ENCODE assay signal across 7 mouse cellular contexts in the genomic region with DNA sequence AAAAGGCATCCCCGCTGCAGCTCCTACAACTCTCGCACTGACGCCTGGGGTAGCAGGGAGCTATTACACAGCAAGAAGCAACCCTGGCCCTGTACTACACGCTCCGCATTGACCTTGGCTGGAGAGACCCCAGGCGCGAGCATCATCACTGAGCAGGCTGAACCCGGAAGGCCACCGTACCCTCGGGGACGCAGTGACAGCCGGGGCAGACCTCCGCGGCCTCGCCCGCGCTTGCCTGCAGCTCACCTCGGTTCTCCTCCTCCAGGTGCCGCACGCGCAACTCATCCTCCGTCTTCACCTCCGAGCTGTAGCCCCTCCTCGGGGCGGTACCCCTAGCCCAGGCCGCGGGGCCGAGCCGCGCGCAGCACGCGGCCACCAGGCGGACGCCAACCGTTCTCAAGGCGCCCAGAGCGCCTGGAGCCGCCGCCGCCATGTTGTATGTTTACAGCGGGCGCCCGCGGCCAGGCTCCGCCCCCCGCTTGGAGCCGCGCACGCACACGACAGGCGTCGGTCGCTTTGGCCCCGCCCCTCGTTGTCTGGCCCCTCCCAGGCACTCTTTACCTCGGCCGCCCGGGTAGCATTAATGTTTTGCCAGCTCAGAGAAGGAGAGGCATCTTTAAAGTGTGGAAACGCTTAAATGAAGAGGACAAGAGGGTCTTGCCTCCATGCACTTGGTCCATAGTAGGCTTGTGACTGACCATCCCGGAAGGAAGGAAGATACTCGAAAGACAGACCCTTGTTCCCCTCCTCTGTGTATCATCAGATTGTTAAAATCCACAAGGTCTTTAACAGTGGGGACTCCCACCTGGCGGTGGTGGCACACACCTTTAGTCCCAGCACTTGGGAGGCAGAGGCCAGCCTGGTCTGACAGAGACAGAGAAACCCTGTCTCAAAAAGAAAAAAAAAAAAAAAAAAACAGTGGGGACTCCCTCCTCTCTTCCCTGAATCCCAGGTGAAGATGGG. TPM values are rescaled to one million over a fixed set of nuclear protein-coding genes. Genes with fewer than 3 reads are reported as not detected.
DNase-seq lines count a peak whose midpoint lies in the region; ATAC-seq and TF ChIP-seq lines count a peak whose summit lies in the region.

A gene (minus strand): TSS at position 473 of the 963 bp plus-strand sequence.

- peak within 1 kb of the TSS; percentile 77 for H3K9ac ChIP-seq in intestine, embryonic 14.5 days (ENCODE audit: low read length)
- peak within 1 kb of the TSS; percentile 74 for H3K9ac ChIP-seq in midbrain, embryonic 12.5 days (replicated peaks)

- H3K4me2 ChIP-seq in intestine, embryonic 14.5 days (ENCODE audit: low read length), result peak within 1 kb of the TSS; percentile 52
- peak within 1 kb of the TSS; percentile 66 for H3K4me2 ChIP-seq in midbrain, embryonic 12.5 days (replicated peaks)

- no peaks in the 10 kb centered on the region for H3K27me3 ChIP-seq in intestine, embryonic 14.5 days (replicated peaks; ENCODE audit: control insufficient read depth, insufficient read depth, low read length)
- H3K27me3 ChIP-seq in midbrain, embryonic 12.5 days, result 0 out of 2 replicates have a peak, but pooled peaks cover 2% of the 10 kb centered on the region
- H3K27me3 ChIP-seq in small intestine, adult 2 months (ENCODE audit: control insufficient read depth, insufficient read depth, low read length), result no peaks in the 10 kb centered on the region

- intact Hi-C loops in left cerebral cortex, postnatal 4 days (cut with DNase I), result no loop called here

- peak; percentile 95 for ATAC-seq in intestine, embryonic 14.5 days (replicated peaks; ENCODE audit: low FRiP score, low TSS enrichment, low read depth)
- peak; percentile 97 for ATAC-seq in midbrain, embryonic 12.5 days (ENCODE audit: low FRiP score, low read depth)

- DNase-seq in adrenal gland, adult 18-20 months (ENCODE audit: low spot score in 2 of 2), result peak; percentile 76 to 82
- peak; percentile 96 for DNase-seq in embryo, embryonic 10.5 days (ENCODE audit: low spot score)
- DNase-seq in gastrocnemius, postnatal 25 days, result peak; percentile 86
- peak; percentile 94 for DNase-seq in intestine, embryonic 14.5 days (ENCODE audit: low spot score)
- peak; percentile 93 for DNase-seq in left cerebral cortex, postnatal 4 days

- no peaks in the 10 kb centered on the region for H3K9me3 ChIP-seq in intestine, embryonic 14.5 days (ENCODE audit: control insufficient read depth, low read length)
- H3K9me3 ChIP-seq in midbrain, embryonic 12.5 days, result no peaks in the 10 kb centered on the region

- peak; percentile 69 for TF ChIP-seq POLR2A in small intestine, adult 2 months (IDR thresholded peaks at IDR 0.05; ENCODE audit: low read depth, low read length)

- no peaks in the 10 kb centered on the region for H3K36me3 ChIP-seq in intestine, embryonic 14.5 days (ENCODE audit: control insufficient read depth, insufficient read depth, low read length)
- no peaks in the 10 kb centered on the region for H3K36me3 ChIP-seq in midbrain, embryonic 12.5 days
- no peaks in the 10 kb centered on the region for H3K36me3 ChIP-seq in small intestine, adult 2 months (ENCODE audit: control insufficient read depth, insufficient read depth, low read length)

- TF ChIP-seq CTCF in small intestine, adult 2 months (IDR thresholded peaks at IDR 0.05; ENCODE audit: extremely low read depth, insufficient read length, insufficient replicate concordance, low read depth, low read length), result 0 out of 2 replicates have a peak, but pooled peaks have one; percentile 19

- H3K27ac ChIP-seq in intestine, embryonic 14.5 days (ENCODE audit: low read depth), result peak within 1 kb of the TSS; percentile 72
- peak within 1 kb of the TSS; percentile 84 for H3K27ac ChIP-seq in midbrain, embryonic 12.5 days (replicated peaks)
- H3K27ac ChIP-seq in small intestine, adult 2 months (ENCODE audit: insufficient read depth, low read depth, low read length), result peak within 1 kb of the TSS; percentile 32

- WGBS in intestine, embryonic 14.5 days, result under 1% methylated on average over 63 of the region's 63 CpGs
- WGBS in midbrain, embryonic 12.5 days, result under 1% methylated on average over 63 of the region's 63 CpGs
- under 1% methylated on average over 63 of the region's 63 CpGs for WGBS in small intestine, adult 2 months

- peak within 1 kb of the TSS; percentile 83 for H3K4me3 ChIP-seq in intestine, embryonic 14.5 days (ENCODE audit: low read depth, low read length)
- H3K4me3 ChIP-seq in midbrain, embryonic 12.5 days, result peak within 1 kb of the TSS; percentile 87
- H3K4me3 ChIP-seq in small intestine, adult 2 months (ENCODE audit: low read depth, low read length), result peak within 1 kb of the TSS; percentile 84

- peaks cover 20% of the 10 kb centered on the region for H3K4me1 ChIP-seq in intestine, embryonic 14.5 days (replicated peaks; ENCODE audit: control insufficient read depth, insufficient read depth, low read length)
- H3K4me1 ChIP-seq in midbrain, embryonic 12.5 days, result peaks cover 19% of the 10 kb centered on the region
- H3K4me1 ChIP-seq in small intestine, adult 2 months (ENCODE audit: control insufficient read depth, insufficient read depth, insufficient read length, low read length), result no peaks in the 10 kb centered on the region; the same call in 1 of the 2 replicates

RNA-seq across cellular contexts. Expression of the gene that starts here (rescaled TPM):
- total RNA-seq in adrenal gland, adult 18-20 months (2021), result 100 to 1,000 TPM; 126 to 138 TPM
- total RNA-seq in gastrocnemius, postnatal 25 days (2021), result 10 to 100 TPM; 62.9 to 64.6 TPM
- polyA plus RNA-seq in intestine, embryonic 14.5 days (2014; fragmentation: Nextera tagmentation; extraction: Ambion mirVana), result 36.1 and 38.6 TPM in 2 replicates
- total RNA-seq in left cerebral cortex, postnatal 4 days (2021), result 10 to 100 TPM; 50.7 to 53.7 TPM
- polyA plus RNA-seq in midbrain, embryonic 12.5 days (2016; fragmentation: Nextera tagmentation; extraction: Ambion mirVana), result 46.2 and 48.0 TPM in 2 replicates
- polyA plus RNA-seq in small intestine, adult 2 months (2012; rRNA removed), result 5.9 and 14.9 TPM in 2 replicates

Comparison
In these comparisons a context has a peak if more than half of its experiments do, and no peak if none do; other contexts are left out.
1. Peak in every context shown above with its lines: DNase-seq, ATAC-seq, H3K4me3 ChIP-seq and H3K27ac ChIP-seq.
2. H3K27ac ChIP-seq: peak in every context shown above with its lines; median percentile 84 in midbrain, embryonic 12.5 days; 72 in intestine, embryonic 14.5 days; 32 in small intestine, adult 2 months.